Mouse (Mus musculus): ENCODE results near the gene Ntsr1. TPM values are rescaled to one million over a fixed set of nuclear protein-coding genes. Genes with fewer than 3 reads are reported as not detected.

Gene Ntsr1
- total RNA-seq, 2 experiments from 2014 or later = 0.21 to 0.45 TPM

DNA sequence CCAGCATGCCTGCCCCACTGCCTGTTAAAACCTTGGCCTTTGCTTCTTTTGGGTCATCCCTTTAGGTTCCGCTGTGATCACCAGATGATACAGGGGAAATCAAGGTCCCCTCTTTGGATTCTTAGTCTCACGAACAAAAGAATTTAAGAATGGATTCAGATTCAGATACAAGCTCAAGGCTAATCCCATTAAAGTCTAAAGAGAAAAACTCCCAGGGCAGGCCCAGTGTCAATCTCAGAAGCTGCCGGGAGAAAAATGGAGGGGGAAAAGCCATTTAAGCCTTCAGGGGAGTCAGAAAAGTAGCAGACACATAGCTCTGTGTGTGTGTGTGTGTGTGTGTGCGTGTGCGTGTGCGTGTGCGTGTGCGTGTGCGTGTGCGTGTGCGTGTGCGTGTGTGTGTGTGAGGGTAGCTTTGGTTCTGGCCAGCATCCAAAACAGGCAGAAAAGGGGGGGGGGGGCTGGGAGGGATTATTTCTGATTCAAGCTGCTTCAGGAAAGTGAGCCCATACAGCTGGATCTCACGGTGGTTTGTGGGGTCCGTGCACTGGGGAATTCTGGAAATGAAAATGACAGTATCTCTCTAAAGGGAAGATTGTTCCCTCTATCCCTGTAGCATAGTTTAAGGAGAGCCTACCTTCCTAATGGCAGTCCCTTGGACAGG lies 8.8 kb downstream of the Ntsr1 start:
- DNase-seq = no peak

DNA sequence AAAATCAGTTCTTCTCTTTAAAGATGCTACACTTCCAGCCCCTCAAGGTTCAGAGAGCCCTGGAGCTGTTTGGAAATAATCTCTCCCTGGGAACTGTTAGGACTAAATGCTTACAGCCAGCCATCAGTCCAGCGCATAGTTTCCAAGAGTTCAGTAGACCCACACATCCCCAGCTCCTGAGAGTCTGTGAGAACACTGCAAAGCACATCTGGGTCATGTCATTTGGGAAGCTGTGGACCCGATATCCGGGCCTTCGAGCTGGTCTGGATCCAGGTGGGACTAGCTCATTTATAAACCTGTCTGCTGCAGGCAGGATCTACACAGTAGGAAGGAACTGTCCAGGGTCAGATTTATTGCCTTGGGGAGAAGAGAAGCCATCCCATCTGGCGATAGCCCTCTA lies 11.1 kb downstream of the Ntsr1 start:
- DNase-seq = no peak

DNA sequence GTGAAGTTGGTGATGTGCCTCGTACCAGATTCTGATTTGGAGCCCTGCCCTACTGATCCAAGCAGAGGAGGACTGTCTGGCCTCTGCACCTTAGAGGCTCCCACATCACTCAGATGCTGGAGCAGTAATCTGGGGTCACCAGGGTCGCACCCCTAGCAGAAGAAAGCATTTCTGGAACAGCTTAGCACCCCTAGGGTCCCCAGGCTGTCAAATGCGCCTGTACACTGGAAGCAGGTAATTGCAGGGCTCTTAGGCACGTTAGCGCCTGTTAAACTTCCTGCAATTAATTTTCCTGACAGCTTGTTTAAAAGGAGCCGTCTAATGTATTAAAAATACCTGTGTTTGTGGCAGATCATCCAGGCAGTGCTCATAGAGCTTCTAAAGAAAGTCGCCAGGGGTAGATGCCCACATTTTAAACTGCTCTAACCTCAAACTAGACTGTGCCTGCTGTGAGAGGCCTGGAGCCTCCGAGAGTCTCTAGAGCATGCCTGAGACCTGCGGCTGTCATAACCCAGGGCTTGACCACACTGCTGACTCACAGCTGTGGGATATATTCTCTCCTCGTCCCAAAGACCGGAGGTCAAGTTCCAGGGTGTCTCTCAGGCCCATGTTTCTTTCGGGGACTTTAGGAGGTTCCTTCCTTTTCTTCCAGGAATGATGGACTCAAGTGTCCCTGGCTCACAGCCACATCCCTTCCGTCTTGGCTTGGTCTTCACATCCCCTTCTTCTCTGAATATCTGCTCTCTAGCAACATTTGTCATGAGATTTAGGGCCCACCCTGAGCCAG lies 12.3 kb downstream of the Ntsr1 start:
- DNase-seq = no peak

DNA sequence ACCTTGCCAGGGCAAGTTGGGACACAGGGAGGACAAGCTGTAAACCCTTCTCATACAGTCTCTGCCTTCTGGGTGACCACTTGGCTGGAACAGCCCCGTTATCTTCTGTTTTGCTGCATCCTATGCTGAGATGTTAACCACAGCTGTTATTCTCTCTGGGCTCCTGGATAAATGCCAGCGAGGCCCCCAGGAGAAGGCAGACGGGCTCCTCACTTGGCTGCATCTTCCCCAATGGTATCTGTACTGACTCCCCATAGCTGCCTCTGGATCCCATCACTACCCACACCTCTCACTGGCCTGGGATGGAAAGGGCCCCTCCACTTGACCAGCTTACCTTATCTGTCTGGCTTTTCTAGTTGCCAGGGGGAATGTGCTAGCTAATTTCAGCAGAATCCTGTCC lies 13.2 kb downstream of the Ntsr1 start:
- peak; percentile 26 for DNase-seq

DNA sequence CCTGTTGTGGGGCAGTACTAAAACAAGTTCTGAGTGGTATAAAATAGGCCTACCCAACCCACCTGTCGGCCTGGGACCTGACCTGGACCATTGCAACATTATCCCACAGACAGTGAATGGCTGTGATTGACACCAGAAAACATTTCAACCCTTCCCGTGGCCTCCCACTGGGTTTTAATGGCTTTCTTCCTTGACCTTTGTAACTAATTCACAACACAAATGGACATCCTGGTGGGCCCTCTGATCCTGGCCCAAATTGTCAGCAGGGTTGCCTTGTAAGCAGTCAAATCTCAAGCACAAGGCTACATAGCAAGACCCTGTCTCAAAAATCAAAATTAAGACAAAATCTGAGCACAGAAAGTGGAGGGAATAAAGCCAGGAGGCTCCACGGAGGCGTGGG lies 14.1 kb downstream of the Ntsr1 start:
- no peak for DNase-seq

DNA sequence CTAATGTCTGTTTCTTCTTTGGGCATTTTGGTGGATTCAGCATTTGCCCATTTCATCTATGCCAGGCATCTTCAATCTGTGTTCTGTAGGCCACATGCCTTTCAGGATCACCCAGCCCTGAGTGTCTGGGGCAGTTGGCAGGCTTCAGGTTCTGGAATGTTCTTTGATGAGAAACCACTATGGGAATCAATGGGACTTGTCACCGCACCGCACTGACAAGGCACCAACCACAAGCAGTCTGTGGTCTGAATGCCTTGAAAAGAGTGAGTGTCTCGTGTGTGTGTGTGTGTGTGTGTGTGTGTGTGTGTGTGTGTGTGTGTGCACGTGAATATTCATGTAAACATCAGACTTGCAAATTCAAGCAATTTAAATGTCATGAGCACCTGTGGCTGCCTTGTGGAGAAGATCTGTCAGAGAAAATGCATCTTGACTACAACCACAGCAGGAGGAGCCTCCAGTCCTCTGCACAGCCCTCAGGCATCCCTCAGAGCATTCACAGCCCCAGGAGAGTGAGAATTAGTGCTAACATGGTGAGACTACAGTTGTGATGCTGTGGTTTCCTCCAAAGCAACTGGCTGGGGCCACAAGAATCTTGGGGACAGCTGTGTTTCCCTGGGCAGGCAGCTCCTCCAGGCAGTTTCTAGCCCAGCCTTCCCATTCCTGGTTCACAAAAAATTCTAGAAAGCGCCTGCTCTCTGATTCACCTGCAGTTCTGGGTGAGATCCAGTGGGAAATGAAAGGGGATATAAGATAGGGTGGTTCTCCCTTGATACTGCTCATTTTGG lies 21.9 kb downstream of the Ntsr1 start:
- DNase-seq = no peak

DNA sequence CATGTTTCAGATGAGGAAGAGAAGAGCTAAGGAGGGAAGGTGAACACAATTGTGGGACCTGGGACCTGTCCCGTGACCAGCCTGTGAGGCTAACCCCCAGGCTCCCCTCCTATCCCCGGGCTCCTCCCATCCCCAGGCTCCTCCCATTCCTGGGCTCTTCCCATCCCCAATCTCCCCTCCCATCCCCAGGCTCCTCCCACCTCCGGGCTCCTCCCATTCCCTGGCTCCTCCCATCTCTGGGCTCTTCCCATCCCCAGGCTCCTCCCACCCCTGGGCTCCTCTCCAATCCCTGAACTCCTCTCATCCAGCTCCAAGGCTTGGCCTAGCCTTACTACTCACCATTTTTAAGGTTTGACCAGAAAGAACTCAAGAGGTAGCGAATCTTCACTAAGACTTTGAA lies 23.0 kb downstream of the Ntsr1 start:
- no peak for DNase-seq

DNA sequence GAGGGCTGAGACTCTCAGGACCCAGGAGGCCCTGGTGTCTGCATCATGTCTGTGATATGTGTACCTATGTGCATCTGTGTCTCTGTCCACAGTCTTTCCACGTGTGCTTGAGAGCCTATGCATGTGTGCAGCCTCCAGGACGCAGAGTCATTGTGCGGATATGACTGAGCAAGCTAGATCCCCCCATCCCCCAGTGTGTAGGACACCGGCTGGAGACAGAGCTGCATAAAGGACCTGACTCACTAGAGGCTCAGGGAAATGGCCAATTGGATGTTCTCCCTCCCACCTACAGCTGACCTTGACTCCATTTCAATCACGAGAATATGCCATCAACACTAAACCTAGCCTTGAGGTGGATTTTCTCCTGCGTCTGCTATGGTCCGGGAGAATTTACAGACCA lies 27.7 kb downstream of the Ntsr1 start:
- no peak for DNase-seq

DNA sequence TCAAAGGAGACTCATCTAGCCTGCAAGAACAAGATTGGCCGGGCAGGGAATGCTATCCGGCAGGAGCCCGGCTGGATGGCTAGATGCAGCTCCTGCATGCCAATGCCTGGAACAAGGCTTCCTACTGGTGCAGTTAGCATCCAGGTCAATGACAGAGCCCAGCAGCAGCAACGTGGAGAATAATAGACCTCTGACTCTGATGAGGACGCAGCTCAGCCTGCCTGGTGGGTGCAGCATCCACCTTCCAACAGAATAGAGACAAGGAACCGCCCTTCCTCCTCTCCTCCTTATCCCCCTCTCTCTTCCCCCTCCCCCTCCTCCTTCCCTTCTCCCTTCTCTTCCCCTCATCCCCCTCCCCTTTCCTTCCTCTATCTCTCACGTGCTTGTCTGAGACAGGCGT lies 28.1 kb downstream of the Ntsr1 start:
- DNase-seq = no peak

DNA sequence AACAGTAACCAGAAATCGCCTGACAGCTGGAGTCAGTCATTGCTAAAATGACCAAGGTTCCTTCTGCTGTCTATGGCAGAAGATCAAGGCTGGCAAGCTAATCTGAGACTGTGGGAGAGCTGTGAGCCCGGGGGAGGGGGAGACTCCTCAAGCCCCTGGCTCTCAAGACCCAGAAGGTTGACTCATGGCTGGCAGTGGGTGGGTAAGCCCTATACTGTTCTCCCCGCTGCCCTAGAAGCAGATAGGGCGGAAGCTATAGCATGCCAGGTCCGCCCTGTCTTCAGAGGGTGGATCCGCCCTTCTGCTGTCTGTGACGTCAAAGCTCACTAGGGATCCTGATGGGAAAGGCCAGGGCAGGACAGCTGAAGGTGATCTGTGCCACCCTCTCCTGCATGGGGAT lies 30.4 kb downstream of the Ntsr1 start:
- DNase-seq = no peak

DNA sequence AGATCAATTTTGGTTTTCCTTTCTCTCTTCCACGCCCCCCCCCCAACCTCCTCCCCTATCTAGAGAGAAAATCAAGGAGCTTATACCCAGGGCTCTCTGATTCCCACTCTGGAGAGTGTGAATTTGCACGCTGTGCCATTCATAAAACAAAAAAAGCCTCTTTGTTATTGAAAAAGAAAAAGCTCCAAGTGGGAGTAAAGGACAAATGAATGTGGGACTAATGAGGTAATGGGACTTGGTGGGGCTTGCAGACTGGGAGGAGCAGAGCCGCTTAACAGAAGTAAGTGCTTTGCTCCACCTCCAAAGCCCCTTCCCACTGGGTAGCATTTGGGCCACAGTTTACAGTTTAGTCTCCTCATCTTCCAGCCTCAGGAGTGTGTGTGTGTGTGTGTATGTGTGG lies 30.8 kb downstream of the Ntsr1 start:
- no peak for DNase-seq

DNA sequence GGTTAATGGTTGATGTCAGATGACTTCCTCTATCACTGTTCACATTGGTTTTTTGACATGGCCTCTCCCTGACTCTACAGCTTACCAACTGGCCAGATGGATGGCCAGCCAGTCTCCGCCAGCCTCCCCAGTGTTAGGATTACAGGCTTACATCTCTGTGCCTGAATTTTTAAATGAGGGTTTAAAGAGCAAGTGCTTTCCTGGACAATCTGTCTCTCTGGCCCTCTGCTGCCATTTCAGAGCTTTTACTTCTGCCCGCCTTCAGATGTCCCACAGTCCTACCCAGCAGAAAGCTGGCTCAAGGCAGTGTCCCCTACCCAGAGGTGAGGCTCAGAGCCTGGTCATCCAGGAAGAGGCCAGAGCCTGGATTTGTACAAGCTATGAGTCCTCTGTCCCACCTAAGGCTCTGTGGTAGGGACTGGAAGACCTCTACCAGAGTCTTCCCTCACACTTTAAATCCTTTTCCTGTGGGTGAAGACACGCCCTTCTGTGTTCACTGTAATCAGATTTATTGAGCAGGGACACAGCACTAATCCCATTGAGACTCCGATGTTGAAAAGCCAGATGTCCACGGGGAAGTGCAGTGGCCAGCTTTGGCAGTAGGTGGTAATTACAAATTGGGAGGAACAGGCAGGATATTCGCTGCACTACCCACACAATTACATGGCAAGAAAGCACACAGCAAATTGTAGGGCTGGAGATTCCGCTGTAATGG lies 32.1 kb downstream of the Ntsr1 start:
- DNase-seq = no peak

DNA sequence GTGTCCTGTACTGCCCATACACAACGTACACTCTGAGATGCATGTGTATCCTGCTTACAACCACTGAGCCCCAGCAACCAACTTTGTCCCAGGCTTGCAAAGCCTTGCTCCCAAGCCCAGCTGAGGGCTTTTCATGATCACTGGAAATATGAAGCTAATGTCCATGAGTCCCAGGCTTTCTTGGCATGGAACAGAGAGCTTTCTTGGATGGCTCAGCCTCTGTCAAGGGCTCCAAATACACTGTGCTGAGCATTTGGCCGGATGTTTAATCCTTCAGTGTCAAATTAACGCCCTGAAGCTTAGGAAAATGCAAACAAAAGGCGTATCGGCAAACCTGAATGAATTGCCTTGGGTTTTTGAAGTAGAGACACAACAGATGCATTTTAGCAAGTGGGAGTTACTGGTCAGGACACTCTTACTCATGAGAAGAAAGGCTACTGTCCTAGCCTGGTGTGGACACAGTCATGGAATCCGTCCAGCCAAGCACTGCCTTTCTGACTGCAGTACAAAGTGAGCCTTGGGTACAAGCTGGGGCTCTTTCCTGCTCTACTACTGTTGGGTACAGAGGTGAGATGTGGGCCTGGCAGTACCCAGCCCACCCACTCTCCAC lies 32.7 kb downstream of the Ntsr1 start:
- no peak for DNase-seq

DNA sequence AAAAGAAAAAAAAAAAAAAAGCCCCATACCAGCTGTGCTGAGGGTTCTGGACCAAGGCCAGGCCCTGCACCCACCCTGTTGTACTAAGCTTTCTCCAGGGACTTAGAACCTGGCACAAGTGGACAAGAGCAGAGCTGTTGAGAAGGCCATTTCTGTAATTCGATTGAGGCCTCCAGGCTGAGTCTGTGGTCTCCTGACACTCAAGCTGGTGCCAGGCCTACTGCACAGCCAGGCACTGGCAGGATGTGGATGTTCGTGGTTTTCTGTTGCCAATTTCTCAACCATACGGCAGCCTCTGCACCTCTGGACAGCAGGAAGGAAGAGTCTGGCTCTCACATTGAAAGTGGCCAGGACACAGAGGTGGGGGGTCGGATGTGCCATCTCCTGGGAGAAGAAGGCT lies 33.5 kb downstream of the Ntsr1 start:
- DNase-seq = no peak

DNA sequence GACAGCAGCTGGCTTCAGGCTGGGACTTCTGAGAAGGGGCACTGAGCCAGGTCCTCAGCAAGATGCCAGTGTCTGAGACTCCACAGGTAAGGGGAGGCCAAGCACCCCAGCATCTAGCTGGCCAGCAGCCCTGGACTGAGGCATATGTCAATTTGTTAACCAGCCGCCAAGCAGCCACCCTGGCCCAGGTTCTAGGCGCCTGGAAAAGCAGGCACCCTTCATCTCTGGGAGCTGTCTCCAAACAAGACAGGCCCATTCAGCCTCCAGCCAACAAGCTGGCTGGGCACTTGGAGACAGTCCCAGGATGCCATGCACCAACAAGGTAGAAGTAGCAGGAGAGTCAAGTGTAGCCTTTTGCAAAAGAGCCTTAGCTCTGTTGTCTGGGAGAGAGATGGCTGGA lies 43.9 kb downstream of the Ntsr1 start:
- DNase-seq = no peak

DNA sequence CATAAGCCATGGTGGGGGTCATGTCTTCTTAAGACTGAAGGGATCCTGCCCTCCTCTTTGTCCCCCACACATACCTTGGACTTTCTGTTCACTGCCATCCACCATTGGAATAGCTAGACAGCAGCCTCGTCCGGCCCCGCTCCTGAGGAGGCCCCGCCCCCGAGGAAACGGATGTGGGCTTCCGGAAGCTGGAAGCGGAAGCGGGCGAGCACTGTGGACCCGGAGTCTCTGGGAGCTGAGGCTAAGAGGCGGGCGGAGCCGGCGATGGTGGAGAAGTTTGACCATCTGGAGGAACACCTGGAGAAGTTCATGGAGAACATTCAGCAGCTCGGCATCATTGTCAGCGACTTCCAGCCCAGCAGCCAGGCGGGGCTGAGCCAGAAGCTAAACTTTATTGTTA lies 45.3 kb downstream of the Ntsr1 start:
- no peak for DNase-seq

DNA sequence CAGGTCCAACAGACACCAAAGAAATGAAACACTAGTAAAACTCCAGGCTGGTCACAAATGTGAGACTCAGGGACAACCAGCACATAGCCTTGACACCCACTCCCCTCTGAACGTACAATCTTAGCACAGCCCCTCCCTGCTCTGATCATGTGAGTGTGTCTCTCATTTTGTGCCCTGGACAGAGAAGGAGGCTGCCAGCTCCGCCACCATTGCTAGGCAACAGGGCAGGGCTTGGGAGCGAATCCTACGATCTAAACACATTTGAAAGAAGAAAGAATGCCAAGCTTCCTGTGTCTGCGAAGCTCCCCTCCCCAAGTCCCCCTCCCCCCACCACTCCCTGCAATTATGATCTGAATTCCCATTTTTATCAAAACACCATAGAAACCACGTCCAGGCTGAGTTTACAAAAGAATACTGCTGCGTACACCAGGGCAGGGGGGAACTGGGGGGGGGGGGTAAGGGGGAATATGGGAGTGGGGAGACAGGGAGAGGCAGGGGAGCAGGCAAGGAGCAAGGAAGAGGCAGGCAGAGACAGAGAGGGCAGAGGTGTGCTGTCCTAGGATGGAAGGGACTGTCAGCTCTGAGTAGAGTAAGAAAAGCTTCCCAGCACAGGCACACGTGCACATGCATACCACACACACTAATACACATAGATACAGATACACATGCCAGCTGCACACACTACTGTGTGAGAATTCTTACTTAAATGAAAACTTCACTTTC lies 47.8 kb downstream of the Ntsr1 start:
- no peak for DNase-seq

DNA sequence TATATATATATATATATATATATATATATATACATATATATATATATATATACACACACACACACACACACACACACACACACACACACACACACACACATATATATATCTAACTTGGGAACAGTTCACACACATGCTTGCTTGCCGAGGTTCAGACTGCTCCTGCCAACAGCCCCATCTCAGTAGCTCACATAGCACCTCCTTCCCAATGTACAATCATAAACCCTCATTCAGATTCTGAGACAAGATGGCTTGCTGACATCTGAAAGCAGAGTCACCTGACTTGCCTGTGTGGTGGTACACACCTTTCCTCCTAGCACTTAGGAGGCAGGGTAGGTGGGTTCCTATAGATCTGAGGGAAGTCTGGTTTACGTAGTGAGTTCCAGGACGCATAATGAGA lies 52.6 kb downstream of the Ntsr1 start:
- DNase-seq = no peak

DNA sequence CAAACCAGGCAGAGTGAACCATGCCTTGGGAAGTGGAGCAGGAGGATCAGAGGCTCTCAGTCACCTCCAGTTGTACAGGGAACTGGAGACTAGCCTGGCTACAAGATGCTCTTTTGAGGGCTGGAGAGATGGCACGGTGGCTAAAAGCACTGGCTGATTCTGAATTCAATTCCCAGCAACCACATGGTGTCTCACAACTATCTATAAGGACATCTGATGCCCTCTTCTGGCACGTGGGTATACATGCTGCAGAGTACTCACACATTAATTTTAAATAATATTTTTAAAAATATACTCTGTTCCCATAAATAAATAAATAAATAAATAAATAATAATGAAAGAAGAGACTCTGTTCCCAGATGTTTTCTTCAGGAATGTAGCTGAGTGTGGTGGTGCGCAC lies 55.4 kb downstream of the Ntsr1 start:
- no peak for DNase-seq

DNA sequence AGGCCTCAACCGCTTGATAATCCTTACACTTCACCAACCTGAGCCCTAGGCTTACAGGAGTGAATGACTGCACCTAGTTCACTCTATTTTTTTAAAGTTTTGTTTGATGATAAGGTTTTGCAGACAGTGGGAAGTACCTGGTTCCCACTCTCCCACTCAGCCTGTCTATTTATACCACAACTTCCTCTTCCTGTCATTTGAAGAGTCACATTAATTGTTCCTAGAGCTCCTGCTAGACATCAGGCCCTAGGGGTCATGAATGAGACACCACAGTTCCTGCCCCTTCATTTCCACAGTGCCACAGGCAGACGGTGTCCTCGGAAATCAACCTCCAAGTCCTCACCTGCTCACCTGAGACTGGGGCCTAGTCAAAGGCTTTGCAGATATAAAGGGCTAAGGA lies 56.7 kb downstream of the Ntsr1 start:
- no peak for DNase-seq

DNA sequence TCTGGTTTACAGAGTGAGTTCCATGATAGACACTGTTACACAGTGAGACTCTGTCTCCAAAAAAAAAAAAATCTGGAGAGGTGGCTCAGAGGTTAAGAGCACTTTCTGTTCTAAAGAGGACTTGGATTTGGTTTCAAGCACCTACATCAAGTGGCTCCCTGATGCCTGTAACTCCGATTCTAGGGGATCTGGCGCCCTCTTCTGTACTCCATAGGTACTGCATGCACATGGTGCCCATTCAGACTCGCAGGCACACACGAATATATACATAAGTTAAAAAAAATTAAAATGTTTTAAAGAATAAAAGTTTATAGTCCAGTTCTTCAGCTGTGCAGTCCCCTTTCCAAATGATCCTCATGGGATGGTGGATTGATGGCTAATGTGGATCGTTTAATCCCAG lies 60.5 kb downstream of the Ntsr1 start:
- DNase-seq = no peak

DNA sequence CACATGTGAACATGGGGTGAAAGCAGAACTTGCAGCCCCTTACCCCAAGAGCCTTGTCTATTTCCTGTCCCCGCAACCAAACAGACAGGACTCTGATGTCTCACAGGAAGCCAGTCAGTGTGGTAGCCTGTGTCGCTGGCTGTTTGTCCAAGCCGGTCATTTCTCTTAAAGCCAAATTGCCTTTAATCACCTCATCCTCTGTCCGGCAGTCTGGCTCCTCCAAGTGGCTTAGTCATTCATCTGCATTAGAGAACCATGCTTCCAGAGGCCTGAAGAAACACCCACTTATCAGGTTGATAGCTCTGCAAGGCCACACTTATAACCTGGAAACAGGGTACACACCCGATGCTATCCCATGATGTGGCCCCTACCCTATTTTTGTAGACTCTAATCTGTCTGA lies 62.4 kb downstream of the Ntsr1 start:
- no peak for DNase-seq

All from heart, postnatal 4 days (tissue).